Mouse (Mus musculus): ENCODE results near the gene Sorcs2.

Gene Sorcs2

GRCm38 (mm10) chr5:36228405-36229370, 169.3 kb downstream of the Sorcs2 start:
- no peak for DNase-seq (ENCODE audit: low spot score in 2 of 2)

GRCm38 (mm10) chr5:36226296-36226695, 171.6 kb downstream of the Sorcs2 start:
- DNase-seq (ENCODE audit: low spot score in 2 of 2): no peak

GRCm38 (mm10) chr5:36225855-36226254, 172.1 kb downstream of the Sorcs2 start:
- no peak for DNase-seq (ENCODE audit: low spot score in 2 of 2)

- no peak for DNase-seq (ENCODE audit: low spot score in 2 of 2)
These were observed 174.2 kb downstream of the Sorcs2 start for GRCm38 (mm10) chr5:36223787-36224186.

GRCm38 (mm10) chr5:36220626-36221025, 177.3 kb downstream of the Sorcs2 start:
- no peak for DNase-seq (ENCODE audit: low spot score in 2 of 2)

GRCm38 (mm10) chr5:36220105-36220504, 177.8 kb downstream of the Sorcs2 start:
- no peak for DNase-seq (ENCODE audit: low spot score in 2 of 2)

GRCm38 (mm10) chr5:36213310-36213709, 184.6 kb downstream of the Sorcs2 start:
- DNase-seq (ENCODE audit: low spot score in 2 of 2): no peak

GRCm38 (mm10) chr5:36208803-36209202, 189.1 kb downstream of the Sorcs2 start:
- no peak for DNase-seq (ENCODE audit: low spot score in 2 of 2)

- no peak for DNase-seq (ENCODE audit: low spot score in 2 of 2)
These were observed 192.5 kb downstream of the Sorcs2 start for GRCm38 (mm10) chr5:36205397-36205796.

GRCm38 (mm10) chr5:36203916-36204315, 194.0 kb downstream of the Sorcs2 start, which contains the start of gene Psapl1:
TSS of gene Psapl1 (plus strand) at chr5:36204021.
- peak in 1 of 2 experiments; percentile 13 for DNase-seq (ENCODE audit: low spot score in 2 of 2)

GRCm38 (mm10) chr5:36203421-36203820, 194.5 kb downstream of the Sorcs2 start:
- no peak for DNase-seq (ENCODE audit: low spot score in 2 of 2)

- DNase-seq (ENCODE audit: low spot score in 2 of 2): no peak
These were observed 195.2 kb downstream of the Sorcs2 start for GRCm38 (mm10) chr5:36202781-36203180.

GRCm38 (mm10) chr5:36199519-36199918, 198.4 kb downstream of the Sorcs2 start:
- no peak for DNase-seq (ENCODE audit: low spot score in 2 of 2)

GRCm38 (mm10) chr5:36195436-36195835, 202.5 kb downstream of the Sorcs2 start:
- no peak for DNase-seq (ENCODE audit: low spot score in 2 of 2)

GRCm38 (mm10) chr5:36194631-36195030, 203.3 kb downstream of the Sorcs2 start:
- no peak for DNase-seq (ENCODE audit: low spot score in 2 of 2)

- no peak for DNase-seq (ENCODE audit: low spot score in 2 of 2)
These were observed 205.3 kb downstream of the Sorcs2 start for GRCm38 (mm10) chr5:36192677-36193076.

- DNase-seq (ENCODE audit: low spot score in 2 of 2): no peak
These were observed 206.1 kb downstream of the Sorcs2 start for GRCm38 (mm10) chr5:36191876-36192275.

- DNase-seq (ENCODE audit: low spot score in 2 of 2): no peak
These were observed 206.7 kb downstream of the Sorcs2 start for GRCm38 (mm10) chr5:36191285-36191684.

- peak; percentile 34 to 39 for DNase-seq (ENCODE audit: low spot score in 2 of 2)
These were observed 209.6 kb downstream of the Sorcs2 start for GRCm38 (mm10) chr5:36188310-36188709.

- no peak for DNase-seq (ENCODE audit: low spot score in 2 of 2)
These were observed 211.5 kb downstream of the Sorcs2 start for GRCm38 (mm10) chr5:36186294-36187053.

- no peak for DNase-seq (ENCODE audit: low spot score in 2 of 2)
These were observed 215.6 kb downstream of the Sorcs2 start for GRCm38 (mm10) chr5:36182326-36182725.

- no peak for DNase-seq (ENCODE audit: low spot score in 2 of 2)
These were observed 218.2 kb downstream of the Sorcs2 start for GRCm38 (mm10) chr5:36179708-36180107.

- no peak for DNase-seq (ENCODE audit: low spot score in 2 of 2)
These were observed 219.2 kb downstream of the Sorcs2 start for GRCm38 (mm10) chr5:36178785-36179184.
